Mouse (Mus musculus): ENCODE results near the gene Wdr60. TPM values are rescaled to one million over a fixed set of nuclear protein-coding genes. Genes with fewer than 3 reads are reported as not detected.

Gene Wdr60
- polyA plus RNA-seq, 1 experiment from 2014 or later = 16.6 TPM

- 28% methylated on average over 12 of the region's 12 CpGs for WGBS
- peak; percentile 91 for ATAC-seq
- Histone ChIP-seq H3K4me2 (replicated peaks; ENCODE audit: low read depth, low read length) (no peak overlapping the region), H3K27me3 (replicated peaks; ENCODE audit: insufficient read depth, low read length) (no peaks in the 10 kb centered on the region), H3K4me3 (ENCODE audit: low read depth, low read length) (no peak overlapping the region), H3K27ac (ENCODE audit: low read length) (peak overlapping the region; percentile 78), H3K36me3 (ENCODE audit: insufficient read depth, low read length) (no peaks in the 10 kb centered on the region), H3K9me3 (ENCODE audit: low read length) (no peaks in the 10 kb centered on the region), H3K4me1 (ENCODE audit: insufficient read depth, low read depth, low read length) (no peaks in the 10 kb centered on the region), H3K9ac (replicated peaks; ENCODE audit: low read depth) (no peak overlapping the region)
- DNase-seq (ENCODE audit: low spot score) = peak; percentile 94
- TF ChIP-seq EP300 (IDR thresholded peaks at IDR 0.05) (peak; percentile 100), CTCF (IDR thresholded peaks at IDR 0.05) (no peak)
Measured at GRCm38 (mm10) chr12:116231612-116232011, 31.2 kb downstream of the Wdr60 start.

GRCm38 (mm10) chr12:116229451-116229850, 33.4 kb downstream of the Wdr60 start:
- 54% methylated on average over 3 of the region's 3 CpGs for WGBS
- no peak overlapping the region for H3K4me2 ChIP-seq (replicated peaks; ENCODE audit: low read depth, low read length)

GRCm38 (mm10) chr12:116226289-116227057, 36.3 kb downstream of the Wdr60 start:
- no peak for TF ChIP-seq EP300 (IDR thresholded peaks at IDR 0.05)
- TF ChIP-seq CTCF (IDR thresholded peaks at IDR 0.05) = no peak
- Histone ChIP-seq H3K27me3 (replicated peaks; ENCODE audit: insufficient read depth, low read length) (no peaks in the 10 kb centered on the region), H3K9me3 (ENCODE audit: low read length) (no peaks in the 10 kb centered on the region), H3K4me2 (replicated peaks; ENCODE audit: low read depth, low read length) (no peak overlapping the region), H3K9ac (replicated peaks; ENCODE audit: low read depth) (no peak overlapping the region), H3K4me1 (ENCODE audit: insufficient read depth, low read depth, low read length) (no peaks in the 10 kb centered on the region), H3K4me3 (ENCODE audit: low read depth, low read length) (no peak overlapping the region), H3K27ac (ENCODE audit: low read length) (no peak overlapping the region), H3K36me3 (ENCODE audit: insufficient read depth, low read length) (no peaks in the 10 kb centered on the region)
- ATAC-seq (no peak), DNase-seq (ENCODE audit: low spot score) (no peak)
- WGBS = 86% methylated on average over 10 of the region's 10 CpGs

More at GRCm38 (mm10) chr12:116229451-116229850, 33.4 kb downstream of the Wdr60 start:
- no peaks in the 10 kb centered on the region for H3K4me1 ChIP-seq (ENCODE audit: insufficient read depth, low read depth, low read length)
- DNase-seq (ENCODE audit: low spot score) (peak; percentile 35), ATAC-seq (no peak)
- H3K9ac ChIP-seq (replicated peaks; ENCODE audit: low read depth) = no peak overlapping the region
- no peaks in the 10 kb centered on the region for H3K36me3 ChIP-seq (ENCODE audit: insufficient read depth, low read length)
- TF ChIP-seq EP300 (IDR thresholded peaks at IDR 0.05) = no peak
- no peak for TF ChIP-seq CTCF (IDR thresholded peaks at IDR 0.05)
- no peak overlapping the region for H3K4me3 ChIP-seq (ENCODE audit: low read depth, low read length)
- no peaks in the 10 kb centered on the region for H3K9me3 ChIP-seq (ENCODE audit: low read length)
- no peak overlapping the region for H3K27ac ChIP-seq (ENCODE audit: low read length)
- no peaks in the 10 kb centered on the region for H3K27me3 ChIP-seq (replicated peaks; ENCODE audit: insufficient read depth, low read length)

GRCm38 (mm10) chr12:116223107-116223506, 39.7 kb downstream of the Wdr60 start:
- Histone ChIP-seq H3K4me1 (ENCODE audit: insufficient read depth, low read depth, low read length) (no peaks in the 10 kb centered on the region), H3K4me2 (replicated peaks; ENCODE audit: low read depth, low read length) (no peak overlapping the region), H3K9me3 (ENCODE audit: low read length) (no peaks in the 10 kb centered on the region), H3K36me3 (ENCODE audit: insufficient read depth, low read length) (no peaks in the 10 kb centered on the region; the same call in 1 of the 2 replicates), H3K27ac (ENCODE audit: low read length) (no peak overlapping the region), H3K27me3 (replicated peaks; ENCODE audit: insufficient read depth, low read length) (no peaks in the 10 kb centered on the region), H3K9ac (replicated peaks; ENCODE audit: low read depth) (no peak overlapping the region), H3K4me3 (ENCODE audit: low read depth, low read length) (no peak overlapping the region)
- WGBS = 73% methylated on average over 2 of the region's 2 CpGs
- TF ChIP-seq CTCF (IDR thresholded peaks at IDR 0.05) (no peak), EP300 (IDR thresholded peaks at IDR 0.05) (no peak)
- ATAC-seq (peak; percentile 66), DNase-seq (ENCODE audit: low spot score) (peak; percentile 38)

- 76% methylated on average over 8 of the region's 8 CpGs for WGBS
- Histone ChIP-seq H3K27ac (ENCODE audit: low read length) (no peak overlapping the region), H3K27me3 (replicated peaks; ENCODE audit: insufficient read depth, low read length) (no peaks in the 10 kb centered on the region), H3K9ac (replicated peaks; ENCODE audit: low read depth) (no peak overlapping the region), H3K4me1 (ENCODE audit: insufficient read depth, low read depth, low read length) (no peaks in the 10 kb centered on the region), H3K36me3 (ENCODE audit: insufficient read depth, low read length) (no peaks in the 10 kb centered on the region; the same call in 1 of the 2 replicates), H3K9me3 (ENCODE audit: low read length) (0 out of 2 replicates have a peak, but pooled peaks cover 2% of the 10 kb centered on the region), H3K4me3 (ENCODE audit: low read depth, low read length) (no peak overlapping the region), H3K4me2 (replicated peaks; ENCODE audit: low read depth, low read length) (no peak overlapping the region)
- ATAC-seq = no peak
- TF ChIP-seq CTCF (IDR thresholded peaks at IDR 0.05) (no peak), EP300 (IDR thresholded peaks at IDR 0.05) (no peak)
- no peak for DNase-seq (ENCODE audit: low spot score)
Measured at GRCm38 (mm10) chr12:116207486-116207885, 55.3 kb downstream of the Wdr60 start.

- Histone ChIP-seq H3K4me3 (ENCODE audit: low read depth, low read length) (no peak overlapping the region), H3K4me1 (ENCODE audit: insufficient read depth, low read depth, low read length) (no peaks in the 10 kb centered on the region), H3K36me3 (ENCODE audit: insufficient read depth, low read length) (no peaks in the 10 kb centered on the region; the same call in 1 of the 2 replicates), H3K27me3 (replicated peaks; ENCODE audit: insufficient read depth, low read length) (no peaks in the 10 kb centered on the region), H3K9me3 (ENCODE audit: low read length) (0 out of 2 replicates have a peak, but pooled peaks cover 2% of the 10 kb centered on the region), H3K4me2 (replicated peaks; ENCODE audit: low read depth, low read length) (no peak overlapping the region), H3K9ac (replicated peaks; ENCODE audit: low read depth) (no peak overlapping the region), H3K27ac (ENCODE audit: low read length) (no peak overlapping the region)
- DNase-seq (ENCODE audit: low spot score) (no peak), ATAC-seq (peak; percentile 56)
- no peak for TF ChIP-seq EP300 (IDR thresholded peaks at IDR 0.05)
- TF ChIP-seq CTCF (IDR thresholded peaks at IDR 0.05) = no peak
- 49% methylated on average over 3 of the region's 3 CpGs for WGBS
Measured at GRCm38 (mm10) chr12:116205726-116206125, 57.1 kb downstream of the Wdr60 start.
